Mouse (Mus musculus) heart, postnatal 0 days (tissue): ENCODE results near the gene Ell3. TPM values are rescaled to one million over a fixed set of nuclear protein-coding genes. Genes with fewer than 3 reads are reported as not detected.
A peak's percentile ranks its signal among the peaks of the same experiment; 100 is the strongest.

Experiments
- ATAC-seq: fragments of 200-750 bp; cut with Nextera tagmentation; 2 replicates; pipeline ENCODE4 v1.8.0; 2017; ENCODE audit warnings: low read depth, moderate number of reproducible peaks, moderate library complexity; ENCODE audit not compliant: insufficient read depth
- DNase-seq: peaks from one replicate; pipeline ENCODE4 v3.0.0-alpha.2; 2016; ENCODE audit warnings: low spot score
- H3K27ac ChIP-seq: fragments of 300-500 bp; sonication (generic); 2 replicates; pipeline ENCODE4 v1.5.1; 2014; ENCODE audit warnings: low read depth, mild to moderate bottlenecking
- H3K27me3 ChIP-seq: fragments of 300-500 bp; sonication (generic); 2 replicates; pipeline ENCODE4 v1.6.1; 2014; ENCODE audit warnings: low read length, mixed read lengths; ENCODE audit not compliant: control insufficient read depth, insufficient read depth
- H3K36me3 ChIP-seq: fragments of 300-500 bp; sonication (generic); replicated peaks from 2 replicates; pipeline ENCODE4 v1.6.1; 2014; ENCODE audit warnings: low read length, mixed read lengths; ENCODE audit not compliant: control insufficient read depth, insufficient read depth
- H3K4me1 ChIP-seq: fragments of 300-500 bp; sonication (generic); 2 replicates; pipeline ENCODE4 v1.6.1; 2014; ENCODE audit warnings: antibody characterized with exemption; ENCODE audit not compliant: control insufficient read depth, insufficient read depth
- H3K4me2 ChIP-seq: fragments of 300-500 bp; sonication (generic); 2 replicates; pipeline ENCODE4 v1.6.1; 2014; ENCODE audit warnings: low read depth, mild to moderate bottlenecking, low read length, moderate library complexity
- H3K4me3 ChIP-seq: fragments of 300-500 bp; sonication (generic); 2 replicates; pipeline ENCODE4 v1.5.1; 2014; ENCODE audit warnings: low read depth, low read length
- H3K9ac ChIP-seq: fragments of 300-500 bp; sonication (generic); replicated peaks from 2 replicates; pipeline ENCODE4 v1.6.1; 2014; ENCODE audit warnings: low read depth, low read length, mixed read lengths
- H3K9me3 ChIP-seq: fragments of 300-500 bp; sonication (generic); replicated peaks from 2 replicates; pipeline ENCODE4 v1.6.1; 2016; ENCODE audit warnings: low read length; ENCODE audit not compliant: control insufficient read depth
- CTCF ChIP-seq: IDR thresholded peaks from 2 replicates; pipeline ENCODE4 v1.5.1; 2016; ENCODE audit warnings: antibody characterized with exemption, control low read depth, low read depth
- EP300 ChIP-seq: IDR thresholded peaks from 2 replicates; pipeline ENCODE4 v1.6.1; 2016; ENCODE audit warnings: antibody characterized with exemption, low read depth
- WGBS: fragments of 180-500 bp; shearing (Covaris S2); extraction: QIAGEN DNeasy Blood & Tissue Kit; methylation state at CpG from one replicate; pipeline ENCODE4 v1.1.7; 2014; 5-methylcytosine and 5-hydroxymethylcytosine counted together
- polyA plus RNA-seq: library from polyadenylated mRNA; unstranded; fragments of >200 nt; fragmentation: Nextera tagmentation; extraction: Ambion mirVana; gene quantifications from 2 replicates; pipeline ENCODE4 v1.2.1, GENCODE M21; 2015
- total RNA-seq: library from RNA; depleted of rRNA; stranded (reverse); fragments of >200 nt; gene quantifications from 2 replicates; pipeline ENCODE4 v1.2.3, GENCODE M21; 2014; ENCODE audit warnings: low replicate concordance

The Ell3 gene
- total and polyA plus RNA-seq, 2 experiments from 2014 or later, result 0.55 TPM; not detected in 1

DNA sequence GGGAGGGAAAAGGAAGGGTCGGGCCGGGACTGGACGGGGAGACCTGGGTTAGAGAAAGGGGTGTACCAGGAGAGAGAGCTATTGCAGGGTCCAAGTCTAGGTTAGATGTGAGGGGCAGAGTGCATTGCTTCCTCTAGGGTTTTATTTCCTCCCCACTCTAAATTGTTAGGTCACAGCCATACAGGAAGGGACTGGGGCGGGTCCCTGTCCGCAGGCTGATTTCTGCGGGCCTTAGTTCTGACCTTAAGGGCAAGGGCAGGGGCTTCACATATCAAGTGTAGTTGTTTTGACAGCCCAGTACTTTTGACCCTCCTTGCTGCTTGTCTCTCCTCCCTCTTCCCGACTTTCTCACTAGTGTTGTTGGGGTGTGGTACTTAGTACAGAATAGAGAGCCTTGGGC is 6.0 kb upstream of the Ell3 start:
- no peaks in the 10 kb centered on the region for H3K9me3 ChIP-seq
- peaks cover 19% of the 10 kb centered on the region for H3K36me3 ChIP-seq
- DNase-seq (peak; percentile 54), ATAC-seq (no peak)
- no peak for TF ChIP-seq EP300
- TF ChIP-seq CTCF, result no peak; the same call in 1 of the 2 replicates
- WGBS, result 0% methylated on average over 7 of the region's 7 CpGs
- H3K27me3 ChIP-seq, result no peaks in the 10 kb centered on the region
- H3K9ac ChIP-seq, result peak overlapping the region; percentile 98
- peak overlapping the region; percentile 99 for H3K4me3 ChIP-seq
- H3K4me1 ChIP-seq, result peaks cover 34% of the 10 kb centered on the region
- H3K4me2 ChIP-seq, result peak overlapping the region; percentile 90
- peak overlapping the region; percentile 99 for H3K27ac ChIP-seq

DNA sequence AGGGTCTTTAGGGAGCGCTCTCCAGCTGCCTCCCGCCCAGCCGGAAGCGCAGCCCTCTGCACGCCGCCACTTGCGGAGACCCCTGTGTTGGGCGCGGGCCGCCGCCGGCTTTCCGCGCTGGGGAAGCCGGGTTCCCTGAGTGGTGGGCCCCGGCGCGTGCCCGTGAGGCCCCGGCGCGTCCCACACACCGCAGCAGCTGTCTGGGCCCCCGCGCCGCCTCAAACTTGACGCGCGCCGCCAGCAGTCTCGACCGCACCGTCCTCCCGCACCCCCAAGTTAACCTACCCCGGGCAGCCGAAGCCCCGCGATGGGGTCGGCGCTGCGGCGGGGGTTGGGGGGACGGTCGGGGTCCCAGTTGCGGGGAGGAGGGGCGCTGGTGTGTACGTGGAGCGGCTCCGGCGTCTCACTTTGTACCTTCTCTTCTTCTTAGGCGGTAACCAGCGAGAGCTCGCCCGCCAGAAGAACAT is 5.5 kb upstream of the Ell3 start:
- Histone ChIP-seq H3K4me3 (peak overlapping the region; percentile 99), H3K4me2 (peak overlapping the region; percentile 90), H3K27ac (peak overlapping the region; percentile 99), H3K9me3 (no peaks in the 10 kb centered on the region), H3K36me3 (peaks cover 17% of the 10 kb centered on the region), H3K4me1 (peaks cover 34% of the 10 kb centered on the region), H3K27me3 (no peaks in the 10 kb centered on the region), H3K9ac (peak overlapping the region; percentile 98)
- ATAC-seq (peak; percentile 6), DNase-seq (no peak)
- WGBS, result under 1% methylated on average over 50 of the region's 54 CpGs
- TF ChIP-seq EP300 (0 out of 2 replicates have a peak, but pooled peaks have one; percentile 8), CTCF (no peak)

DNA sequence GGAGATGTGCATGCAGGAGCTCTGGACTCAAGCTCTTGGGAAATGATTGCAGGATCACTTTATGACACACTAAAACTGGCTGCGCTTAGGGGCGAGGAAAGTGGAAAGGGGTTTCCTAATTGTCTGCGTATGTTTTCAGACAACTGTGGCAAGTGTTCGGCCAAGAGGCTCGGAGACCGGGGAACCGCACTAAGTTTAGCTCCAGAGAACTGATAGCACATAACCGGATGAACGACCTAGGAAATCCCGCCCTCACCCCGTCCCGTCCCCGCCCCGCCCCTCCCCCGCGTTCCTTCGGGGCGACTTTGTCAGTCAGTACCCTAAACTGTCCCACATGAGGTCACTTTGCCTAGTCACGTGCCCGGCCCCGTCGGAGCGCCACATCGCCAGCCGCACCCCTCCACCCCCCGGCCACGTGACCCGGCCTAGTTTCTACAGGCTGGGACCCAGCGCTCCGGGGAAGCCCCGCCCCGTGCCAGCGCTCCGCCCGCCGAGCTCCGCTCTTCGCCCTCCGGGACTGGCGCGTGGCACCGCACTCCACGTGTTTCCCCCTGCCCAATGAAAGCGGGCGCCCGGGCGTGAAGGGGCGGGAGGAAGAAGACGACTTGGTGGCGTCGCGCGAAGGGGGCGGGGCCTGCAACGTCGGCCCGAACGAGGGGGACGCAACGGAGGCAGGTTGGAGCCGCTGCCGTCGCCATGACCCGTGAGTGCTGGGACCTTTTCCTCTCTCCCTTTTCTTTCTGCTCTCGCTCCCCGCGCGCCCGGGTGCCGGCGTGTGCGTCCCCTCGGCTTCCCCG is 4.9 kb upstream of the Ell3 start, which contains the start of gene Serf2:
Gene Serf2, plus strand, starts transcription at position 457 of the 797 bp plus-strand sequence.
- H3K27ac ChIP-seq, result peak within 1 kb of the TSS; percentile 99
- ATAC-seq (peak; percentile 96), DNase-seq (peak; percentile 99)
- H3K4me1 ChIP-seq, result peaks cover 31% of the 10 kb centered on the region
- no peaks in the 10 kb centered on the region for H3K9me3 ChIP-seq
- TF ChIP-seq EP300 (peak; percentile 67), CTCF (no peak)
- no peaks in the 10 kb centered on the region for H3K27me3 ChIP-seq
- H3K9ac ChIP-seq, result peak within 1 kb of the TSS; percentile 98
- peak within 1 kb of the TSS; percentile 99 for H3K4me3 ChIP-seq
- H3K36me3 ChIP-seq, result peaks cover 17% of the 10 kb centered on the region
- WGBS, result under 1% methylated on average over 71 of the region's 74 CpGs
- H3K4me2 ChIP-seq, result peak within 1 kb of the TSS; percentile 90

DNA sequence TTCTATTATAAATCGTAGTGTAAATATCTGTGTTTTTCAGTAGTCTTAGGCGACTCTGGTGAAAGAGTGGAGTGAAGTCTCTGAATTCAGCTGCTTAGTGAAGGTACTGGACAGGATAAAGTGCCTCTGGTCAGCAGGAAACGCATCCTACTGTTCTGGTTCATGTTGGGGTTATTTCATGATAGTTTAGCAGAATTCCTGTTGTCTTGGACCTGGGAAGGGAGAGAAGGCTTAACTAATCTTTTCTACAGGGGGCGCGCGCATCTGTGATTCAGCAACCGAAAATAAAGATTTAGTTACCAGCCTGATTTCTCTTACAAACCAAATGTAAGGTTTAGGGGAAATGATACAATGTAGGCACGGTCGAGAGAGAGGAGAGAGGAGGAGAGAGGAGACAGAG is 4.1 kb upstream of the Ell3 start:
- 14% methylated on average over 9 of the region's 9 CpGs for WGBS
- peak overlapping the region; percentile 86 for H3K4me2 ChIP-seq
- DNase-seq (peak; percentile 60), ATAC-seq (no peak)
- H3K4me3 ChIP-seq, result peak overlapping the region; percentile 99
- H3K36me3 ChIP-seq, result peaks cover 15% of the 10 kb centered on the region
- H3K9me3 ChIP-seq, result no peaks in the 10 kb centered on the region
- no peaks in the 10 kb centered on the region for H3K27me3 ChIP-seq
- peaks cover 26% of the 10 kb centered on the region; the same call in 1 of the 2 replicates for H3K4me1 ChIP-seq
- peak overlapping the region; percentile 64 for H3K9ac ChIP-seq
- peak overlapping the region; percentile 99 for H3K27ac ChIP-seq
- TF ChIP-seq CTCF, result peak; percentile 24; the same call in 1 of the 2 replicates
- no peak for TF ChIP-seq EP300

DNA sequence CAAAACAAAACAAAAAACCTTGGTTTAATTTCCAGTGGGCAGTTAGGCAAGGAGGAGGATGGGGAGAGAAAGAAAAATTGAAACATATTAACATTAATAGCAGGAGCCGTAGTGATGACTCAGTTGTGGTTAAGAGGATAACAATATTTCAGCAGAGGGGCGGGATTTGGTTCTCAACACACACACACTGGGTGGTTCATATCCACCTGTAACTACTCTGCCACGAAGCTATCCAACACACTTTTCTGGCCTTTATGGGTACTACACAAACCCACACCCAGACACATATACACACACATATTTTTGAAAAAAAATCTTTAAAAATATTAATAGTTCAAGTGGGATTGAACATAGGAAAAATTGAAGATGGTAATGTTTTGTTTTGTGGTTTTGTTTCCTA is 2.9 kb upstream of the Ell3 start:
- WGBS, result 86% methylated on average over 3 of the region's 3 CpGs
- no peak for DNase-seq
- no peak overlapping the region for H3K4me3 ChIP-seq
- no peak overlapping the region for H3K9ac ChIP-seq
- ATAC-seq, result no peak
- H3K4me2 ChIP-seq, result no peak overlapping the region
- no peak overlapping the region for H3K27ac ChIP-seq
- H3K36me3 ChIP-seq, result peaks cover 4% of the 10 kb centered on the region; the same call in 1 of the 2 replicates
- H3K9me3 ChIP-seq, result no peaks in the 10 kb centered on the region
- peaks cover 26% of the 10 kb centered on the region for H3K4me1 ChIP-seq
- H3K27me3 ChIP-seq, result no peaks in the 10 kb centered on the region
- TF ChIP-seq EP300 (no peak), CTCF (no peak)
